Mouse (Mus musculus): Measurements from ENCODE around the gene Hebp1. TPM values are rescaled to one million over a fixed set of nuclear protein-coding genes. Genes with fewer than 3 reads are reported as not detected.

Gene Hebp1
- polyA plus RNA-seq, 1 experiment from 2014 or later = 41.5 TPM

DNA sequence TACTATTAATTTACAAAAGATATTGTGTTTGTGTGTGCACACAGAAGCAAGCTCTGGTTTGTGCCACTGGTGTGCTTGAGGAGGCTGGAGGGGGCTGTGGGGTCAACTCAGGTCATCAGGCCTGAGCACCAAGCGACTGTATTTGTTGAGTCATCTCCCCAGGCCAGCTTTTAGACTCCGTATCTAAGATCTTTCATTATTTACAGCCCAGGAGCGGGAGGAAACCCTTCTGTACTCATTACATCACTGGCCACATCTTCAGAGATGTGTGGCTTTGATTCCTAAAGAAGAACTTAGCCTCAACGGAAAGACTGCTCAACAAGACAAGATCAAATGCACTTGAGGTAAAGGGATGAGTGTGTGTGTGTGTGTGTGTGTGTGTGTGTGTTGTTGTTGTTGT lies 9.2 kb downstream of the Hebp1 start:
- Histone ChIP-seq H3K4me3 (ENCODE audit: low read length) (no peak overlapping the region), H3K27ac (ENCODE audit: low read length) (no peak overlapping the region), H3K27me3 (ENCODE audit: insufficient read depth, low read length) (no peaks in the 10 kb centered on the region), H3K4me2 (replicated peaks; ENCODE audit: low read depth, low read length) (no peak overlapping the region), H3K9me3 (ENCODE audit: low read length) (no peaks in the 10 kb centered on the region), H3K36me3 (ENCODE audit: insufficient read depth, low read length) (no peaks in the 10 kb centered on the region), H3K9ac (replicated peaks; ENCODE audit: low read length) (no peak overlapping the region), H3K4me1 (ENCODE audit: insufficient read depth, low read length) (peaks cover 13% of the 10 kb centered on the region; the same call in 1 of the 2 replicates)
- ATAC-seq (ENCODE audit: low FRiP score, low TSS enrichment) = no peak
- WGBS = 32% methylated on average over 4 of the region's 4 CpGs

DNA sequence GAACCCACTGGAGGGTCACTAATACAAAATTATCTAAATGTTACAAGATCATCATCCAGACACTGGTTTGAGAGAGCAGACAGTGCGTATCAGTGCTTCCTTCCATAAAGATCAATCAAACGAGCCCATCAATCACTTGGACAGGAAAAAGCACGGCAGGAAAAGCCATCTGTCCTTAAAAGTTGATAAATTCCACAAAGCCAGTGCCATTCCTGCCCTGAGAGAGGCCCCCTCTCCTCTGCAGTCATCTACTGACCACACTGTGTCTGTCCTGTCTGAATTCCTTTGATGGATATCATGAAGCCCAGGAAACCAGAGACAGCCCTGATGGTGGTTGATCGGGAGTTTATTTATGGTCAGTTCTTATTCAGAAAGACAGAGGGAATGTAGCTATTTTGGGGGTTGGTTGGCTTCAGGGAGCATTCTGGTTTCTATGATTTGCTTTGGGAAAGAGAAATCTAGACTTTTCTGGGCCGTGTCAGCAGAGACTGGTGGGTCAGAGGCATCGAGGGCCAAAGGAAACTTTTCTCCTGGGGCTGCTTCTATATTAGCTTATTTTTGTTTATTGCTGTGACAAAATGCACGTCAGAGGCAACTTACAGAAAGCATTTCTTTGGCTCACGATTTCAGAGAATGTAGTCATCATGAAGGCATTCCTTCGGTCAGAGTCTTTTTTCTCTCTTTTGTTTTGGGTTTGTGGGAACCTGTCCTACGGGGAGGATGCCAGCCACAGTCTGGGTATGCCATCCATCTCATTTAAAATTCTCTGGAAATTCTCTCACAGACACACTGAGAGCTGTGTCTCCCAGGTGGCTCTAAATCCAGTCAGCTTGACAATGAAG lies 10.5 kb downstream of the Hebp1 start:
- 45% methylated on average over 10 of the region's 10 CpGs for WGBS
- Histone ChIP-seq H3K9ac (replicated peaks; ENCODE audit: low read length) (no peak overlapping the region), H3K4me1 (ENCODE audit: insufficient read depth, low read length) (peaks cover 11% of the 10 kb centered on the region; the same call in 1 of the 2 replicates), H3K9me3 (ENCODE audit: low read length) (no peaks in the 10 kb centered on the region), H3K27me3 (ENCODE audit: insufficient read depth, low read length) (no peaks in the 10 kb centered on the region), H3K4me2 (replicated peaks; ENCODE audit: low read depth, low read length) (no peak overlapping the region), H3K4me3 (ENCODE audit: low read length) (no peak overlapping the region), H3K36me3 (ENCODE audit: insufficient read depth, low read length) (no peaks in the 10 kb centered on the region), H3K27ac (ENCODE audit: low read length) (no peak overlapping the region)
- ATAC-seq (ENCODE audit: low FRiP score, low TSS enrichment) = no peak

DNA sequence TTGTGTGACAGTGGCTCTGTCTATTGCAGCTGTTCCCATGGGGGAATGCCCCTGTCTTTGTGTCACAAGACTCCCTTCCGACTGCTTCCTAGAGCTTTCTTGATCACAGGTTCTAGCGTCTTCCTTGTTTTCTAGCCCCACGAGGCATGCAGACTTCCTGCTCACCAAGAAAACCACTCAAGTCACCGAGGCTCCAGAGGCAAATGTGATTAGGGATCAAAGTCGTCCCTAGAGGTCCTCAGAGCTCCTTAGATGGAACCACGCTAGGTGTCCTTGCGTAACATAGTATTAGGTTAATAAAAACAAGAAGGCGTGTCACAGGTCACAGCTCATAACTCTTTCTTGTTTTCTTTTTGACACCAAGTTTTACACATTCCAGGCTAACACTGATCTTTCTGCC lies 13.9 kb downstream of the Hebp1 start:
- Histone ChIP-seq H3K9ac (replicated peaks; ENCODE audit: low read length) (no peak overlapping the region), H3K27ac (ENCODE audit: low read length) (no peak overlapping the region), H3K4me2 (replicated peaks; ENCODE audit: low read depth, low read length) (no peak overlapping the region), H3K9me3 (ENCODE audit: low read length) (no peaks in the 10 kb centered on the region), H3K36me3 (ENCODE audit: insufficient read depth, low read length) (no peaks in the 10 kb centered on the region), H3K27me3 (ENCODE audit: insufficient read depth, low read length) (0 out of 2 replicates have a peak, but pooled peaks cover 4% of the 10 kb centered on the region), H3K4me1 (ENCODE audit: insufficient read depth, low read length) (peaks cover 11% of the 10 kb centered on the region; the same call in 1 of the 2 replicates), H3K4me3 (ENCODE audit: low read length) (no peak overlapping the region)
- WGBS = 15% methylated on average over 8 of the region's 8 CpGs
- ATAC-seq (ENCODE audit: low FRiP score, low TSS enrichment) = no peak

DNA sequence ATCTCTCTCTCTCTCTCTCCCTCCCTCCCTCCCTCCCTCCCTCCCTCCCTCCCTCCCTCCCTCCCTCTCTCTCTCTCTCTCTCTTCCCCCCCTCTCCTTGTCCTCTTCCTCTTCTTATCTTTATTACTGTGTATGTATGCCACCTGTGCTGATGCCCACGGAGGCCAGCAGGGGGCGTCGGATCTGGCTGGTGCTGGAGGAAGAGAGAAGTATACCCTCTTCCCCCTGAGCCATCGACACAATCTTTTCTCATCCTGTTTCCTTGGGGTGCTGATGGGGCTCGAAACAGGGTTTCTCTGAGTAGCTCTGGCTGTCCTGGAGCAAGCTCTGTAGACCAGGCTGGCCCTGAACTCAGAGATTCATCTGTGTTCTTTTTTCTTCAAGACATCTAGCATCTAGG lies 14.9 kb downstream of the Hebp1 start:
- Histone ChIP-seq H3K4me1 (ENCODE audit: insufficient read depth, low read length) (peaks cover 11% of the 10 kb centered on the region; the same call in 1 of the 2 replicates), H3K27ac (ENCODE audit: low read length) (no peak overlapping the region), H3K27me3 (ENCODE audit: insufficient read depth, low read length) (0 out of 2 replicates have a peak, but pooled peaks cover 4% of the 10 kb centered on the region), H3K36me3 (ENCODE audit: insufficient read depth, low read length) (no peaks in the 10 kb centered on the region), H3K9me3 (ENCODE audit: low read length) (no peaks in the 10 kb centered on the region), H3K4me2 (replicated peaks; ENCODE audit: low read depth, low read length) (no peak overlapping the region), H3K9ac (replicated peaks; ENCODE audit: low read length) (no peak overlapping the region), H3K4me3 (ENCODE audit: low read length) (no peak overlapping the region)
- no peak for ATAC-seq (ENCODE audit: low FRiP score, low TSS enrichment)
- WGBS = 51% methylated on average over 5 of the region's 5 CpGs

GRCm38 (mm10) chr6:135178599-135178998 lies 19.2 kb downstream of the Hebp1 start:
- Histone ChIP-seq H3K4me3 (ENCODE audit: low read length) (no peak overlapping the region), H3K27me3 (ENCODE audit: insufficient read depth, low read length) (0 out of 2 replicates have a peak, but pooled peaks cover 4% of the 10 kb centered on the region), H3K9me3 (ENCODE audit: low read length) (no peaks in the 10 kb centered on the region), H3K36me3 (ENCODE audit: insufficient read depth, low read length) (no peaks in the 10 kb centered on the region), H3K4me1 (ENCODE audit: insufficient read depth, low read length) (no peaks in the 10 kb centered on the region), H3K9ac (replicated peaks; ENCODE audit: low read length) (no peak overlapping the region), H3K4me2 (replicated peaks; ENCODE audit: low read depth, low read length) (no peak overlapping the region), H3K27ac (ENCODE audit: low read length) (no peak overlapping the region)
- ATAC-seq (ENCODE audit: low FRiP score, low TSS enrichment) = no peak
- WGBS = 43% methylated on average over 3 of the region's 3 CpGs

DNA sequence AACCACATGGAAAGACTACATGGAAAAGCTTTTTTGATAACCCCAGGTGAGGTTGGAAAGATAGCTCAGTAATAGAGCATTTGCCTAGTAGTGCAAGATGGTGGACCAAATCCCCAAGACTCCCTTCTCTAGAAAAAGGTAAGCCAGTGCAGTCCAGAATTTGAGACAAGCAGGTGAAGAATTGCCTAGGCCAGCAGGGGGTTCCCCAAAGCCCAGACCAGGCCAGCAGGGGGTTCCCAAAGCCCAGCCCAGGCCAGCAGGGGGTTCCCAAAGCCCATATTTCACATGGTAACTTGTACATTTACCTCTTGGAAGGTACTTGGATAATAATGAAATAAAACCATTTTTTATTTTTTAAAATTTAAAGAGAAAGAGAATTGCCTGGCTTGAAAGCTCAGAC lies 20.6 kb downstream of the Hebp1 start:
- Histone ChIP-seq H3K4me3 (ENCODE audit: low read length) (no peak overlapping the region), H3K27ac (ENCODE audit: low read length) (no peak overlapping the region), H3K27me3 (ENCODE audit: insufficient read depth, low read length) (0 out of 2 replicates have a peak, but pooled peaks cover 4% of the 10 kb centered on the region), H3K9ac (replicated peaks; ENCODE audit: low read length) (no peak overlapping the region), H3K4me1 (ENCODE audit: insufficient read depth, low read length) (no peaks in the 10 kb centered on the region), H3K4me2 (replicated peaks; ENCODE audit: low read depth, low read length) (no peak overlapping the region), H3K9me3 (ENCODE audit: low read length) (no peaks in the 10 kb centered on the region), H3K36me3 (ENCODE audit: insufficient read depth, low read length) (no peaks in the 10 kb centered on the region)
- ATAC-seq (ENCODE audit: low FRiP score, low TSS enrichment) = no peak

DNA sequence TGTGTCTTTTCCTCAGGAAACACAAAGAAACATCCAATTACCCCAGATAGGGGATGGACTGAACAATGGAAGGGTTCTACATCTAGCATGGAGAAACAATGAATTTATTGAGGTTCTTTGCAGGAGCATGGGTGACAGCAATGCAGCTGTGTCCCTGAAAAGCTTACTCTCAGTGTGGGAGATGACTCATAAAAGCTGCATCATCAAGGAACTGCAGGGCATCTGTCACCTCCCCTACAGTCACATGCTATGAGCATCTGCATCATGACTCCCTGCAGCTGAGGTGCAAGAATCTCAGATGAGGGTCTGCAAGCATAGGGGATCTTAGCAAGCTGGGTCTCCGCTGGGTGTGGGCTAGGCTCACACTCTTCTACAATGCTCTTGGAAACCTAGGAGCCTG lies 22.8 kb downstream of the Hebp1 start:
- 89% methylated on average over 1 of the region's 1 CpGs for WGBS
- H3K9me3 ChIP-seq (ENCODE audit: low read length) = no peaks in the 10 kb centered on the region
- no peak overlapping the region for H3K4me3 ChIP-seq (ENCODE audit: low read length)
- H3K9ac ChIP-seq (replicated peaks; ENCODE audit: low read length) = no peak overlapping the region
- H3K4me1 ChIP-seq (ENCODE audit: insufficient read depth, low read length) = no peaks in the 10 kb centered on the region
- H3K27me3 ChIP-seq (ENCODE audit: insufficient read depth, low read length) = no peaks in the 10 kb centered on the region
- H3K36me3 ChIP-seq (ENCODE audit: insufficient read depth, low read length) = no peaks in the 10 kb centered on the region
- H3K4me2 ChIP-seq (replicated peaks; ENCODE audit: low read depth, low read length) = no peak overlapping the region
- ATAC-seq (ENCODE audit: low FRiP score, low TSS enrichment) = no peak
- no peak overlapping the region for H3K27ac ChIP-seq (ENCODE audit: low read length)

GRCm38 (mm10) chr6:135171736-135172135 lies 26.1 kb downstream of the Hebp1 start:
- no peaks in the 10 kb centered on the region for H3K4me1 ChIP-seq (ENCODE audit: insufficient read depth, low read length)
- no peak overlapping the region for H3K4me2 ChIP-seq (replicated peaks; ENCODE audit: low read depth, low read length)
- no peaks in the 10 kb centered on the region for H3K36me3 ChIP-seq (ENCODE audit: insufficient read depth, low read length)
- H3K9me3 ChIP-seq (ENCODE audit: low read length) = no peaks in the 10 kb centered on the region
- H3K4me3 ChIP-seq (ENCODE audit: low read length) = no peak overlapping the region
- WGBS = 78% methylated on average over 14 of the region's 14 CpGs
- ATAC-seq (ENCODE audit: low FRiP score, low TSS enrichment) = no peak
- H3K9ac ChIP-seq (replicated peaks; ENCODE audit: low read length) = no peak overlapping the region
- H3K27ac ChIP-seq (ENCODE audit: low read length) = no peak overlapping the region
- no peaks in the 10 kb centered on the region for H3K27me3 ChIP-seq (ENCODE audit: insufficient read depth, low read length)

GRCm38 (mm10) chr6:135169246-135169645 lies 28.6 kb downstream of the Hebp1 start:
- H3K27ac ChIP-seq (ENCODE audit: low read length) = no peak overlapping the region
- H3K4me1 ChIP-seq (ENCODE audit: insufficient read depth, low read length) = peaks cover 12% of the 10 kb centered on the region; the same call in 1 of the 2 replicates
- no peaks in the 10 kb centered on the region for H3K27me3 ChIP-seq (ENCODE audit: insufficient read depth, low read length)
- H3K36me3 ChIP-seq (ENCODE audit: insufficient read depth, low read length) = no peaks in the 10 kb centered on the region
- no peak overlapping the region for H3K4me3 ChIP-seq (ENCODE audit: low read length)
- 72% methylated on average over 3 of the region's 3 CpGs for WGBS
- no peak overlapping the region for H3K9ac ChIP-seq (replicated peaks; ENCODE audit: low read length)
- ATAC-seq (ENCODE audit: low FRiP score, low TSS enrichment) = no peak
- H3K9me3 ChIP-seq (ENCODE audit: low read length) = no peaks in the 10 kb centered on the region
- no peak overlapping the region for H3K4me2 ChIP-seq (replicated peaks; ENCODE audit: low read depth, low read length)

DNA sequence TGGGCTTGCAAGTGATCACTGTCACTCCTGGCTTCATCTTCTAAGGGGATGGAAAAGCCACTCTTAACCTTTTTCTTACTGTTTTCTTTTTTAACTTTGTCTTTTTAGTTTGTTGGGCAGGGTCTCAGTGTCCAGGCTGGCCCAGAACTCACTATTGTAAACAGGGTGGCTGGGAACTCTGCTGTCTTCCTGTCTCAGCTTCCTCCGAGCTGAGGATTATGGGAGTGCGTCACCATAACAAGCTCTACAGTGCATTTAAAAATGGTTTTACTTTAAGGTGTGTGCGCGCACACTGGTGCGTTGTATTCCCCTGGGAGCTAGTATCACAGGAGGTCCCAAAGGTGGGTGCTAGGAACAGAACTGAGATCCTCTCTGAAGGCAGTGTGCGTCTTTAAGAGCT lies 29.4 kb downstream of the Hebp1 start:
- Histone ChIP-seq H3K36me3 (ENCODE audit: insufficient read depth, low read length) (no peaks in the 10 kb centered on the region), H3K4me2 (replicated peaks; ENCODE audit: low read depth, low read length) (peak overlapping the region; percentile 87), H3K9ac (replicated peaks; ENCODE audit: low read length) (peak overlapping the region; percentile 87), H3K27ac (ENCODE audit: low read length) (peak overlapping the region; percentile 95), H3K27me3 (ENCODE audit: insufficient read depth, low read length) (no peaks in the 10 kb centered on the region), H3K9me3 (ENCODE audit: low read length) (no peaks in the 10 kb centered on the region), H3K4me3 (ENCODE audit: low read length) (peak overlapping the region; percentile 76), H3K4me1 (ENCODE audit: insufficient read depth, low read length) (peaks cover 13% of the 10 kb centered on the region; the same call in 1 of the 2 replicates)
- no peak for ATAC-seq (ENCODE audit: low FRiP score, low TSS enrichment)
- WGBS = 77% methylated on average over 6 of the region's 6 CpGs
